ENCODE assay signal across 23 mouse cellular contexts in genomic region chr11:67124943-67125342, GRCm38 (mm10). TPM values are rescaled to one million over a fixed set of nuclear protein-coding genes. Genes with fewer than 3 reads are reported as not detected.
A peak's percentile ranks its signal among the peaks of the same experiment; 100 is the strongest.
DNase-seq lines count a peak whose midpoint lies in the region; ATAC-seq lines count a peak whose summit lies in the region.
"Had no signal": no experiment of that assay in that cellular context is flagged by ENCODE, and none has a peak within 500 bp of the region (broad histone marks: within the 10 kb centered on the region; RNA-seq: fewer than 3 reads in every experiment).

No protein-coding gene starts in this region.

- H3K9ac ChIP-seq in kidney, embryonic 15.5 days, result no peak overlapping the region
- H3K9ac ChIP-seq in midbrain, embryonic 14.5 days (replicated peaks; ENCODE audit: low read length), result no peak overlapping the region
- H3K9ac ChIP-seq in midbrain, embryonic 13.5 days (replicated peaks), result no peak overlapping the region
- no peak overlapping the region for H3K9ac ChIP-seq in embryonic facial prominence, embryonic 15.5 days
- no peak overlapping the region for H3K9ac ChIP-seq in neural tube, embryonic 14.5 days (replicated peaks; ENCODE audit: low read depth, low read length)
- H3K9ac ChIP-seq: hindbrain, embryonic 14.5 days; liver, embryonic 13.5 days had no signal

- H3K27ac ChIP-seq in kidney, embryonic 15.5 days, result no peak overlapping the region
- no peak overlapping the region for H3K27ac ChIP-seq in midbrain, embryonic 14.5 days (replicated peaks; ENCODE audit: low read depth, low read length)
- no peak overlapping the region for H3K27ac ChIP-seq in midbrain, embryonic 13.5 days
- no peak overlapping the region for H3K27ac ChIP-seq in embryonic facial prominence, embryonic 15.5 days (replicated peaks)
- no peak overlapping the region for H3K27ac ChIP-seq in neural tube, embryonic 14.5 days (ENCODE audit: low read depth, low read length)
- H3K27ac ChIP-seq: heart, embryonic 10.5 days; hindbrain, embryonic 14.5 days; liver, embryonic 13.5 days had no signal

- H3K4me1 ChIP-seq in kidney, embryonic 15.5 days, result 0 out of 2 replicates have a peak, but pooled peaks cover 4% of the 10 kb centered on the region
- 0 out of 2 replicates have a peak, but pooled peaks cover under 1% of the 10 kb centered on the region for H3K4me1 ChIP-seq in midbrain, embryonic 14.5 days (ENCODE audit: control insufficient read depth, insufficient read depth, low read length)
- peaks cover 12% of the 10 kb centered on the region for H3K4me1 ChIP-seq in midbrain, embryonic 13.5 days (replicated peaks)
- 0 out of 2 replicates have a peak, but pooled peaks cover 7% of the 10 kb centered on the region for H3K4me1 ChIP-seq in embryonic facial prominence, embryonic 15.5 days
- peaks cover 5% of the 10 kb centered on the region; the same call in 1 of the 2 replicates for H3K4me1 ChIP-seq in neural tube, embryonic 14.5 days (ENCODE audit: control insufficient read depth, insufficient read depth, low read length)
- H3K4me1 ChIP-seq: liver, embryonic 13.5 days had no signal

- H3K9me3 ChIP-seq in kidney, embryonic 15.5 days (replicated peaks), result no peaks in the 10 kb centered on the region
- H3K9me3 ChIP-seq in midbrain, embryonic 14.5 days (ENCODE audit: control insufficient read depth, low read length), result no peaks in the 10 kb centered on the region
- no peaks in the 10 kb centered on the region for H3K9me3 ChIP-seq in midbrain, embryonic 13.5 days
- no peaks in the 10 kb centered on the region for H3K9me3 ChIP-seq in embryonic facial prominence, embryonic 15.5 days (replicated peaks)
- H3K9me3 ChIP-seq in neural tube, embryonic 14.5 days (ENCODE audit: control insufficient read depth, low read length), result no peaks in the 10 kb centered on the region
- H3K9me3 ChIP-seq: heart, embryonic 10.5 days; liver, embryonic 13.5 days had no signal

- no peak for ATAC-seq in kidney, embryonic 15.5 days (replicated peaks; ENCODE audit: low FRiP score)
- ATAC-seq in midbrain, embryonic 14.5 days (ENCODE audit: low FRiP score, low TSS enrichment), result no peak
- ATAC-seq in midbrain, embryonic 13.5 days, result no peak
- no peak for ATAC-seq in embryonic facial prominence, embryonic 15.5 days (ENCODE audit: insufficient number of reproducible peaks, low FRiP score, low TSS enrichment, low read depth)
- ATAC-seq in neural tube, embryonic 14.5 days (ENCODE audit: low read depth), result peak; percentile 58; the same call in 1 of the 2 replicates
- ATAC-seq: forebrain, embryonic 16.5 days; inflammation-experienced regulatory T-cells, adult 6 months had no signal

- no peaks in the 10 kb centered on the region for H3K27me3 ChIP-seq in kidney, embryonic 15.5 days
- H3K27me3 ChIP-seq in midbrain, embryonic 14.5 days (ENCODE audit: control insufficient read depth, insufficient read depth, low read length), result no peaks in the 10 kb centered on the region
- H3K27me3 ChIP-seq in midbrain, embryonic 13.5 days, result no peaks in the 10 kb centered on the region
- no peaks in the 10 kb centered on the region for H3K27me3 ChIP-seq in embryonic facial prominence, embryonic 15.5 days
- no peaks in the 10 kb centered on the region for H3K27me3 ChIP-seq in neural tube, embryonic 14.5 days (ENCODE audit: control insufficient read depth, insufficient read depth, low read length)
- H3K27me3 ChIP-seq: liver, embryonic 13.5 days had no signal

- WGBS in kidney, embryonic 15.5 days, result 51% methylated on average over 7 of the region's 7 CpGs
- WGBS in midbrain, embryonic 14.5 days, result 56% methylated on average over 7 of the region's 7 CpGs
- WGBS in midbrain, embryonic 13.5 days, result 63% methylated on average over 7 of the region's 7 CpGs
- 42% methylated on average over 7 of the region's 7 CpGs for WGBS in embryonic facial prominence, embryonic 15.5 days
- WGBS in neural tube, embryonic 14.5 days, result 27% methylated on average over 7 of the region's 7 CpGs

- H3K4me3 ChIP-seq in kidney, embryonic 15.5 days (replicated peaks), result no peak overlapping the region
- no peak overlapping the region for H3K4me3 ChIP-seq in midbrain, embryonic 14.5 days (replicated peaks; ENCODE audit: low read depth, low read length)
- no peak overlapping the region for H3K4me3 ChIP-seq in midbrain, embryonic 13.5 days (replicated peaks)
- H3K4me3 ChIP-seq in embryonic facial prominence, embryonic 15.5 days (replicated peaks), result no peak overlapping the region
- H3K4me3 ChIP-seq in neural tube, embryonic 14.5 days (ENCODE audit: low read depth, low read length), result no peak overlapping the region
- H3K4me3 ChIP-seq: heart, embryonic 10.5 days; liver, embryonic 13.5 days had no signal

- H3K36me3 ChIP-seq in kidney, embryonic 15.5 days, result no peaks in the 10 kb centered on the region
- H3K36me3 ChIP-seq in midbrain, embryonic 14.5 days (ENCODE audit: control insufficient read depth, insufficient read depth, low read length), result no peaks in the 10 kb centered on the region
- no peaks in the 10 kb centered on the region for H3K36me3 ChIP-seq in midbrain, embryonic 13.5 days
- no peaks in the 10 kb centered on the region for H3K36me3 ChIP-seq in embryonic facial prominence, embryonic 15.5 days
- no peaks in the 10 kb centered on the region for H3K36me3 ChIP-seq in neural tube, embryonic 14.5 days (ENCODE audit: control insufficient read depth, insufficient read depth, low read length)
- H3K36me3 ChIP-seq: heart, embryonic 10.5 days; liver, embryonic 13.5 days had no signal

- peak overlapping the region; percentile 45 for H3K4me2 ChIP-seq in kidney, embryonic 15.5 days
- no peak overlapping the region for H3K4me2 ChIP-seq in midbrain, embryonic 14.5 days (ENCODE audit: low read length)
- H3K4me2 ChIP-seq in midbrain, embryonic 13.5 days (replicated peaks), result no peak overlapping the region
- 0 out of 2 replicates have a peak overlapping the region, but pooled peaks have one; percentile 17 for H3K4me2 ChIP-seq in embryonic facial prominence, embryonic 15.5 days (replicated peaks)
- peak overlapping the region; percentile 14; the same call in 1 of the 2 replicates for H3K4me2 ChIP-seq in neural tube, embryonic 14.5 days (ENCODE audit: low read depth, low read length)
- H3K4me2 ChIP-seq: hindbrain, embryonic 14.5 days; liver, embryonic 13.5 days had no signal

- DNase-seq in kidney, adult 8-10 months, result no peak
- peak; percentile 54 for DNase-seq in midbrain, embryonic 14.5 days
- no peak for DNase-seq in yolk sac, embryonic 10.5 days (ENCODE audit: low spot score)
- DNase-seq: adrenal gland, adult 8-10 months; B cell, adult 2 months; cerebellum, adult 11-12 months; cerebellum, postnatal 10 days; heart, postnatal 4 days; kidney, adult 9 months; liver, embryonic 13.5 days; lung, adult 2 months; lung, postnatal 14 days; thymus, adult 2 months; thymus, postnatal 4 days had no signal

RNA-seq across cellular contexts. Expression of gene Myh2, which starts 45.9 kb away (rescaled TPM):
- 0.03 TPM in 1 of 2 replicates, not detected in the other for polyA plus RNA-seq in kidney, embryonic 15.5 days (2015; fragmentation: Nextera tagmentation; extraction: Ambion mirVana)
- 0.04 and 0.16 TPM in 2 replicates for polyA plus RNA-seq in midbrain, embryonic 14.5 days (2014; fragmentation: Nextera tagmentation; extraction: Ambion mirVana)
- polyA plus RNA-seq in midbrain, embryonic 13.5 days (2015; fragmentation: Nextera tagmentation; extraction: Ambion mirVana), result not detected in 2 replicates
- polyA plus RNA-seq in embryonic facial prominence, embryonic 15.5 days (2015; fragmentation: Nextera tagmentation; extraction: Ambion mirVana), result 0.24 and 0.44 TPM in 2 replicates
- 0.22 and 0.33 TPM in 2 replicates for polyA plus RNA-seq in neural tube, embryonic 14.5 days (2014; fragmentation: Nextera tagmentation; extraction: Ambion mirVana)
- polyA plus RNA-seq: heart, embryonic 10.5 days; inflammation-experienced regulatory T-cells, adult 6 months; liver, embryonic 13.5 days had no signal

RNA-seq across cellular contexts. Expression of gene Myh3, which starts 46.8 kb away (rescaled TPM):
- 11.4 and 16.9 TPM in 2 replicates for polyA plus RNA-seq in kidney, embryonic 15.5 days (2015; fragmentation: Nextera tagmentation; extraction: Ambion mirVana)
- 0.12 and 0.18 TPM in 2 replicates for polyA plus RNA-seq in midbrain, embryonic 14.5 days (2014; fragmentation: Nextera tagmentation; extraction: Ambion mirVana)
- 0.35 and 0.39 TPM in 2 replicates for polyA plus RNA-seq in midbrain, embryonic 13.5 days (2015; fragmentation: Nextera tagmentation; extraction: Ambion mirVana)
- 150 and 219 TPM in 2 replicates for polyA plus RNA-seq in embryonic facial prominence, embryonic 15.5 days (2015; fragmentation: Nextera tagmentation; extraction: Ambion mirVana)
- 0.48 and 1.6 TPM in 2 replicates for polyA plus RNA-seq in neural tube, embryonic 14.5 days (2014; fragmentation: Nextera tagmentation; extraction: Ambion mirVana)
- polyA plus RNA-seq: gonadal fat pad, adult 2 months had no signal

Comparison
In these comparisons a context has a peak if more than half of its experiments do, and no peak if none do; other contexts are left out.
1. H3K4me2 ChIP-seq: peak in kidney, embryonic 15.5 days (single experiment), embryonic facial prominence, embryonic 15.5 days (single experiment) and neural tube, embryonic 14.5 days (single experiment); none in midbrain, embryonic 14.5 days (single experiment) and midbrain, embryonic 13.5 days (single experiment).